Mouse (Mus musculus): ENCODE data around the gene Myo1b.

- no peak for TF ChIP-seq CTCF (IDR thresholded peaks at IDR 0.05; ENCODE audit: extremely low read depth, insufficient read depth, insufficient read length, insufficient replicate concordance)
- TF ChIP-seq POLR2A (IDR thresholded peaks at IDR 0.05; ENCODE audit: low read depth, low read length) = no peak
Observed at GRCm38 (mm10) chr1:51879927-51880814, 35.7 kb downstream of the Myo1b start.

Data from spleen, adult 2 months (tissue).